Mouse (Mus musculus): ENCODE results near the gene Ncapd2. TPM values are rescaled to one million over a fixed set of nuclear protein-coding genes. Genes with fewer than 3 reads are reported as not detected.
A peak's percentile ranks its signal among the peaks of the same experiment; 100 is the strongest.

Ncapd2 gene
- 56.7 and 62.9 TPM in 2 replicates for polyA plus RNA-seq (2015; fragmentation: Nextera tagmentation; extraction: Ambion mirVana)

DNA sequence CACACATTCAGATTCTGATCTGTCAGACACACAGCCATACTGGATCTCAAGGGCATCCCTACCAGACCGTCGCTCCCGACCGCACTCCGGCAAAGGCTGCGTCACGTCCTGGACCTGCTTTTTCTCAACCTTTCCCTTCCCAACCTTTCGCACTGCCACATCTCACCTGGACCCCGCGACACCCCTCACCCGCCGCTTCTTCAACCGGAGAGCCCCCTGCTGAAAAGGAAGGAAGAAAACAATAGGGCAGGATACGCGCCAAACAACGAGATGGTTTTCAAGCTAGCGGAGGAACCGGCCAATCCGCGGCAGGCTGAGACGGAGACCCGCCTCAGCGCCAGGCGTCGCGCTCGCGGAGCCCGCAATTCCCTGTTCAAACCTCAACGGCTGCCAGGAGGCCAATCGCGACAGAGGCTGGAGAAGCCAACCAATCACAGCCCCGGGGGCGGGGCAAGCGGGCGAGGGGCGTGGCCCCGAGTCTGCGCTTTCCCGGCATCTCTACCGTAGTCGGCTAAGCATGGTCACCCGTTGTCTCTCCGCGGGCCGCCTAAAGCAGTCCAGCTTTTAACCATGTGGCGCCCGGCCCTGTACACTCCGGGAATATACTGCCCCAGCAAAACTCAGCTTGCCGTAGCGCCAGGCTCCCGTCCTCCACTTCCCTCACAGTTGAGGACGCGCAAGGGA is at the start of gene Ncapd2, which contains the start of gene Mrpl51:
Ncapd2 (minus strand) TSS at position 370 of the 684 bp plus-strand sequence.
Mrpl51 (plus strand) TSS at position 470 of the 684 bp plus-strand sequence.
- WGBS = under 1% methylated on average over 54 of the region's 54 CpGs
- peak within 1 kb of the TSS; percentile 67 for H3K4me2 ChIP-seq
- H3K36me3 ChIP-seq = peaks cover 59% of the 10 kb centered on the region
- H3K27ac ChIP-seq = peak within 1 kb of the TSS; percentile 99
- H3K27me3 ChIP-seq = no peaks in the 10 kb centered on the region
- peak within 1 kb of the TSS; percentile 82 for H3K9ac ChIP-seq
- peak within 1 kb of the TSS; percentile 70 for H3K4me3 ChIP-seq
- H3K4me1 ChIP-seq (replicated peaks) = peaks cover 32% of the 10 kb centered on the region
- peak; percentile 97 for ATAC-seq (ENCODE audit: low FRiP score)
- no peaks in the 10 kb centered on the region for H3K9me3 ChIP-seq

GRCm38 (mm10) chr6:125240617-125241016 is 49.1 kb upstream of the Ncapd2 start:
- no peaks in the 10 kb centered on the region for H3K9me3 ChIP-seq
- no peaks in the 10 kb centered on the region for H3K36me3 ChIP-seq
- H3K4me2 ChIP-seq = no peak overlapping the region
- WGBS = 83% methylated on average over 5 of the region's 5 CpGs
- H3K9ac ChIP-seq = no peak overlapping the region
- no peaks in the 10 kb centered on the region for H3K4me1 ChIP-seq (replicated peaks)
- 0 out of 2 replicates have a peak, but pooled peaks cover 4% of the 10 kb centered on the region for H3K27me3 ChIP-seq
- no peak overlapping the region for H3K27ac ChIP-seq
- no peak for ATAC-seq (ENCODE audit: low FRiP score)
- no peak overlapping the region for H3K4me3 ChIP-seq

DNA sequence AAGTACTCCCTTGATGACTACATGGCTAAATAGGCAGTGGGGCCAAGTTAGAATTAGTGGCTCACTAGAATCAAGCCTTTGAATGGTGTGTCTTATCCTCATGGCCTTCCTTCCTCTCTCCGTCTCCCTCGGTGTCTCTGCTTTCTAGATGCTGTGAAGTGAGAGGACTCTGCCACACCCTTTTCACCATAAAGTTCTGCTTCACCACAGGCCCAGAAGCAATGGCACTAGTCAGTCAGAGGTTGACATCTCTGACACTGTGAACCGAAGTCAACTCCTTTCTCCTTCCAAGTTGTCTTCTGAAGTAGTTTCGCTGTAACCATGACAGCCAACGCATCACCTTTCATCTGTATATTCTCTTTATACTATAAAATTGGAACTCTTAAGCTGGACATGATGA is 48.0 kb upstream of the Ncapd2 start:
- Histone ChIP-seq H3K9me3 (no peaks in the 10 kb centered on the region), H3K4me3 (no peak overlapping the region), H3K4me2 (no peak overlapping the region), H3K27me3 (0 out of 2 replicates have a peak, but pooled peaks cover 4% of the 10 kb centered on the region), H3K4me1 (replicated peaks) (no peaks in the 10 kb centered on the region), H3K9ac (no peak overlapping the region), H3K27ac (no peak overlapping the region), H3K36me3 (no peaks in the 10 kb centered on the region)
- WGBS = 94% methylated on average over 5 of the region's 5 CpGs
- no peak for ATAC-seq (ENCODE audit: low FRiP score)

- WGBS = 79% methylated on average over 6 of the region's 6 CpGs
- Histone ChIP-seq H3K9me3 (no peaks in the 10 kb centered on the region), H3K4me1 (replicated peaks) (no peaks in the 10 kb centered on the region), H3K27me3 (0 out of 2 replicates have a peak, but pooled peaks cover 4% of the 10 kb centered on the region), H3K4me3 (no peak overlapping the region), H3K9ac (no peak overlapping the region), H3K36me3 (no peaks in the 10 kb centered on the region), H3K4me2 (no peak overlapping the region), H3K27ac (no peak overlapping the region)
- no peak for ATAC-seq (ENCODE audit: low FRiP score)
Measured at GRCm38 (mm10) chr6:125238396-125238795, 46.9 kb upstream of the Ncapd2 start.

DNA sequence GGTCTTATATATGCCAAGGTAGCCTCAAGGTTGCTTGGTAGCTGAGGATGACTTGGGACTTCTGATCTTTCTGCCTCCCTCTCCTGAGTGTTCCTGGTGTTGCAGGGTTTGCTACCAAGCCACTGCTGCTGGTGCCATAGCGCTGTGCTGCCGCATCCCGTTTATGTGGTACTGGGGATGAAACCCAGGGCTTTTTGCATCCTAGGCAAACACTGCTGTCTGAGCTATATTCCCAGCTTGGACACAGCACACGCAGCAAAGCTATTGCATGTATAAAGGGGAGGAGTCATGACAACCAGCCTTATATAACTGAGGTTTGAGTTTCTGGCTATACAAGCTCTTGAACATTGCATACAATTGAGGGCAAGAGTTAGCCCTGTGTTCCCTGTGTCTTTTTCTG is 45.9 kb upstream of the Ncapd2 start:
- H3K4me3 ChIP-seq = no peak overlapping the region
- H3K27ac ChIP-seq = no peak overlapping the region
- ATAC-seq (ENCODE audit: low FRiP score) = no peak
- H3K4me2 ChIP-seq = no peak overlapping the region
- no peaks in the 10 kb centered on the region for H3K9me3 ChIP-seq
- no peak overlapping the region for H3K9ac ChIP-seq
- 0 out of 2 replicates have a peak, but pooled peaks cover 4% of the 10 kb centered on the region for H3K27me3 ChIP-seq
- WGBS = 89% methylated on average over 4 of the region's 4 CpGs
- no peaks in the 10 kb centered on the region for H3K36me3 ChIP-seq
- no peaks in the 10 kb centered on the region for H3K4me1 ChIP-seq (replicated peaks)

GRCm38 (mm10) chr6:125236782-125237181 is 45.3 kb upstream of the Ncapd2 start, which contains the start of gene Cd27:
TSS of gene Cd27 (minus strand) at chr6:125237010.
- no peaks in the 10 kb centered on the region for H3K36me3 ChIP-seq
- H3K4me2 ChIP-seq = no peak within 1 kb of the TSS
- 22% methylated on average over 6 of the region's 6 CpGs for WGBS
- no peak for ATAC-seq (ENCODE audit: low FRiP score)
- H3K4me1 ChIP-seq (replicated peaks) = peaks cover 6% of the 10 kb centered on the region
- H3K9ac ChIP-seq = 0 out of 2 replicates have a peak within 1 kb of the TSS, but pooled peaks have one; percentile 24
- no peak within 1 kb of the TSS for H3K4me3 ChIP-seq
- no peak within 1 kb of the TSS for H3K27ac ChIP-seq
- H3K27me3 ChIP-seq = 0 out of 2 replicates have a peak, but pooled peaks cover 4% of the 10 kb centered on the region
- no peaks in the 10 kb centered on the region for H3K9me3 ChIP-seq

DNA sequence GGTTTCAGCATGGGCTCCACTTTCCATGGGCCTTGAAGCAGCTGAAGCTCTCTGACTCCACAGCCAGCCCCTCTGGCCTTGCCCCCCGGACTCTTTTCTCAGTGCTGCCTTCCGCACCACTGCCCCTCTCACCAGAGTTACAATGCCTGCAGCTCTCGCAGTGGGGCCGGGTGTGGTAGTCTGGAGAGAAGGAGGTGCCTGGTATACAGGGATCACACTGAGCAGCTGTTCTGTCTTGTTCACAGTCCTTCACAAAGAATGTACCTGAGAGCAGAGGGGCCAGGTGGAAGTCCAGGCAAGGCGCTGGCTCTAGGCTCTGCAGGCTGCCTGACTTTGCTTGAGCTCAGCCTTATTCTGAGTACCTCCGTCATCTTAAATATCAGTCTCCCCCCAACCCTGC is 44.8 kb upstream of the Ncapd2 start:
- ATAC-seq (ENCODE audit: low FRiP score) = no peak
- WGBS = 50% methylated on average over 6 of the region's 6 CpGs
- Histone ChIP-seq H3K27ac (no peak overlapping the region), H3K4me2 (no peak overlapping the region), H3K4me3 (no peak overlapping the region), H3K9ac (no peak overlapping the region), H3K27me3 (0 out of 2 replicates have a peak, but pooled peaks cover 4% of the 10 kb centered on the region), H3K9me3 (no peaks in the 10 kb centered on the region), H3K4me1 (replicated peaks) (peaks cover 10% of the 10 kb centered on the region), H3K36me3 (no peaks in the 10 kb centered on the region)

GRCm38 (mm10) chr6:125234520-125234828 is 43.0 kb upstream of the Ncapd2 start:
- Histone ChIP-seq H3K4me1 (replicated peaks) (peaks cover 19% of the 10 kb centered on the region), H3K9me3 (no peaks in the 10 kb centered on the region), H3K9ac (no peak overlapping the region), H3K4me2 (no peak overlapping the region), H3K36me3 (no peaks in the 10 kb centered on the region), H3K4me3 (no peak overlapping the region), H3K27me3 (0 out of 2 replicates have a peak, but pooled peaks cover 4% of the 10 kb centered on the region), H3K27ac (no peak overlapping the region)
- 74% methylated on average over 5 of the region's 5 CpGs for WGBS
- ATAC-seq (ENCODE audit: low FRiP score) = no peak

GRCm38 (mm10) chr6:125233816-125234519 is 42.5 kb upstream of the Ncapd2 start:
- Histone ChIP-seq H3K9ac (no peak overlapping the region), H3K27ac (no peak overlapping the region), H3K4me3 (no peak overlapping the region), H3K4me1 (replicated peaks) (peaks cover 19% of the 10 kb centered on the region), H3K4me2 (no peak overlapping the region), H3K27me3 (0 out of 2 replicates have a peak, but pooled peaks cover 4% of the 10 kb centered on the region), H3K36me3 (no peaks in the 10 kb centered on the region), H3K9me3 (no peaks in the 10 kb centered on the region)
- WGBS = 70% methylated on average over 7 of the region's 7 CpGs
- no peak for ATAC-seq (ENCODE audit: low FRiP score)

DNA sequence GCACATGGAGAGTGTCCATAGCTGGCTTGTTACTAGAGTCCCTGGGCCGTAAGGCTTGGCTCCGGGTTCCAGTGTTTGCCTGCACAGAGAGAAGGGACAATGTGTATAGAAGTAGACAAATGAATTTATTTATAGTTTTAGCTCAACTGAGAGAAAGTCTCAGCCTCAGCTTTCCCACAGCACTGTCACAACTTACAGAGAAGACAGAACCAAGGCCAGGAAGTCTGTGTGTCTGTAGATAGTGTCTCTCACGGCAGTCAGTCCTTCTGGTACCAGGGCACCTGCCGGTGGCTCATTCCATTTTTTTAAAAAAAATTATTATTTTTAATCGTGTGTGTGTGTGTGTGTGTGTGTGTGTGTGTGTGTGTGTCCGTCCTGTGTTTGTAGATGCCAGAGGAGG is 41.0 kb upstream of the Ncapd2 start:
- no peak overlapping the region for H3K4me2 ChIP-seq
- no peaks in the 10 kb centered on the region for H3K9me3 ChIP-seq
- no peak for ATAC-seq (ENCODE audit: low FRiP score)
- no peak overlapping the region for H3K27ac ChIP-seq
- H3K36me3 ChIP-seq = no peaks in the 10 kb centered on the region
- H3K27me3 ChIP-seq = 0 out of 2 replicates have a peak, but pooled peaks cover 4% of the 10 kb centered on the region
- no peak overlapping the region for H3K4me3 ChIP-seq
- 84% methylated on average over 6 of the region's 6 CpGs for WGBS
- peaks cover 19% of the 10 kb centered on the region for H3K4me1 ChIP-seq (replicated peaks)
- no peak overlapping the region for H3K9ac ChIP-seq

- Histone ChIP-seq H3K4me2 (peak overlapping the region; percentile 87), H3K9ac (peak overlapping the region; percentile 75), H3K27me3 (0 out of 2 replicates have a peak, but pooled peaks cover 4% of the 10 kb centered on the region), H3K36me3 (no peaks in the 10 kb centered on the region), H3K27ac (peak overlapping the region; percentile 73; the same call in 1 of the 2 replicates), H3K9me3 (no peaks in the 10 kb centered on the region), H3K4me1 (replicated peaks) (peaks cover 19% of the 10 kb centered on the region), H3K4me3 (peak overlapping the region; percentile 43)
- peak; percentile 14; the same call in 1 of the 2 replicates for ATAC-seq (ENCODE audit: low FRiP score)
- 57% methylated on average over 4 of the region's 4 CpGs for WGBS
Measured at GRCm38 (mm10) chr6:125232045-125232437, 40.5 kb upstream of the Ncapd2 start.

Measured in hindbrain, embryonic 13.5 days (tissue).